Mouse (Mus musculus) lung, embryonic 15.5 days (tissue): Measurements from ENCODE around the gene Rubcnl. TPM values are rescaled to one million over a fixed set of nuclear protein-coding genes. Genes with fewer than 3 reads are reported as not detected.

Source experiments
- ATAC-seq: fragments of 200-750 bp; cut with Nextera tagmentation; 2 replicates; pipeline ENCODE4 v1.8.0; 2017; ENCODE audit warnings: moderate number of reproducible peaks, borderline replicate concordance; ENCODE audit not compliant: low FRiP score, low TSS enrichment; ENCODE audit errors: extremely low read depth
- H3K27ac ChIP-seq: fragments of 300-500 bp; sonication (generic); 2 replicates; pipeline ENCODE4 v1.5.1; 2015; ENCODE audit warnings: moderate library complexity, mild to moderate bottlenecking, inconsistent platforms
- H3K27me3 ChIP-seq: fragments of 300-500 bp; sonication (generic); 2 replicates; pipeline ENCODE4 v1.6.1; 2015; ENCODE audit warnings: inconsistent platforms
- H3K36me3 ChIP-seq: fragments of 300-500 bp; sonication (generic); 2 replicates; pipeline ENCODE4 v1.6.1; 2015; ENCODE audit warnings: inconsistent platforms
- H3K4me1 ChIP-seq: fragments of 300-500 bp; sonication (generic); 2 replicates; pipeline ENCODE4 v1.6.1; 2015; ENCODE audit warnings: inconsistent platforms
- H3K4me2 ChIP-seq: fragments of 300-500 bp; sonication (generic); 2 replicates; pipeline ENCODE4 v1.6.1; 2015; ENCODE audit warnings: inconsistent platforms, mild to moderate bottlenecking, moderate library complexity
- H3K4me3 ChIP-seq: fragments of 300-500 bp; sonication (generic); 2 replicates; pipeline ENCODE4 v1.5.1; 2015; ENCODE audit warnings: mild to moderate bottlenecking, inconsistent platforms
- H3K9ac ChIP-seq: fragments of 300-500 bp; sonication (generic); 2 replicates; pipeline ENCODE4 v1.6.1; 2015; ENCODE audit warnings: inconsistent platforms
- H3K9me3 ChIP-seq: fragments of 300-500 bp; sonication (generic); 2 replicates; pipeline ENCODE4 v1.6.1; 2016; ENCODE audit warnings: inconsistent platforms
- WGBS: fragments of 180-500 bp; shearing (Covaris S2); methylation state at CpG from one replicate; pipeline ENCODE4 v1.1.7; 2015; 5-methylcytosine and 5-hydroxymethylcytosine counted together
- polyA plus RNA-seq: library from polyadenylated mRNA; unstranded; fragments of >200 nt; fragmentation: Nextera tagmentation; extraction: Ambion mirVana; gene quantifications from 2 replicates; pipeline ENCODE4 v1.2.1, GENCODE M21; 2015

Rubcnl gene
- polyA plus RNA-seq, 1 experiment from 2014 or later = 0.37 TPM

- Histone ChIP-seq H3K4me1 (no peaks in the 10 kb centered on the region), H3K9me3 (no peaks in the 10 kb centered on the region), H3K4me2 (no peak overlapping the region), H3K27ac (no peak overlapping the region), H3K9ac (no peak overlapping the region), H3K4me3 (no peak overlapping the region), H3K27me3 (0 out of 2 replicates have a peak, but pooled peaks cover 4% of the 10 kb centered on the region), H3K36me3 (no peaks in the 10 kb centered on the region)
- WGBS = 64% methylated on average over 4 of the region's 4 CpGs
- ATAC-seq = no peak
Measured at GRCm38 (mm10) chr14:75018829-75019228, 3.0 kb downstream of the Rubcnl start.

- ATAC-seq = no peak
- Histone ChIP-seq H3K27me3 (0 out of 2 replicates have a peak, but pooled peaks cover 4% of the 10 kb centered on the region), H3K4me3 (no peak overlapping the region), H3K4me1 (no peaks in the 10 kb centered on the region), H3K27ac (no peak overlapping the region), H3K9ac (no peak overlapping the region), H3K9me3 (no peaks in the 10 kb centered on the region), H3K4me2 (no peak overlapping the region), H3K36me3 (no peaks in the 10 kb centered on the region)
- WGBS = 63% methylated on average over 12 of the region's 12 CpGs
Measured at GRCm38 (mm10) chr14:75020581-75021253, 4.9 kb downstream of the Rubcnl start.

GRCm38 (mm10) chr14:75022522-75022921, 6.7 kb downstream of the Rubcnl start:
- H3K9me3 ChIP-seq = no peaks in the 10 kb centered on the region
- H3K4me1 ChIP-seq = no peaks in the 10 kb centered on the region
- H3K4me3 ChIP-seq = no peak overlapping the region
- no peak overlapping the region for H3K4me2 ChIP-seq
- no peak overlapping the region for H3K27ac ChIP-seq
- H3K27me3 ChIP-seq = 0 out of 2 replicates have a peak, but pooled peaks cover 4% of the 10 kb centered on the region
- H3K9ac ChIP-seq = no peak overlapping the region
- WGBS = 81% methylated on average over 9 of the region's 9 CpGs
- no peaks in the 10 kb centered on the region for H3K36me3 ChIP-seq
- ATAC-seq = no peak

GRCm38 (mm10) chr14:75024793-75025710, 9.2 kb downstream of the Rubcnl start:
- no peaks in the 10 kb centered on the region for H3K4me1 ChIP-seq
- ATAC-seq = no peak
- no peaks in the 10 kb centered on the region for H3K36me3 ChIP-seq
- no peak overlapping the region for H3K27ac ChIP-seq
- H3K4me3 ChIP-seq = no peak overlapping the region
- no peaks in the 10 kb centered on the region for H3K9me3 ChIP-seq
- no peaks in the 10 kb centered on the region for H3K27me3 ChIP-seq
- 68% methylated on average over 8 of the region's 8 CpGs for WGBS
- H3K4me2 ChIP-seq = no peak overlapping the region
- no peak overlapping the region for H3K9ac ChIP-seq

GRCm38 (mm10) chr14:75030764-75031163, 14.9 kb downstream of the Rubcnl start:
- WGBS = 69% methylated on average over 7 of the region's 7 CpGs
- Histone ChIP-seq H3K9me3 (no peaks in the 10 kb centered on the region), H3K4me2 (no peak overlapping the region), H3K27ac (no peak overlapping the region), H3K4me3 (no peak overlapping the region), H3K9ac (no peak overlapping the region), H3K4me1 (no peaks in the 10 kb centered on the region), H3K27me3 (no peaks in the 10 kb centered on the region), H3K36me3 (no peaks in the 10 kb centered on the region)
- ATAC-seq = no peak

- ATAC-seq = no peak
- H3K4me1 ChIP-seq = no peaks in the 10 kb centered on the region
- H3K27me3 ChIP-seq = no peaks in the 10 kb centered on the region
- no peak overlapping the region for H3K9ac ChIP-seq
- no peaks in the 10 kb centered on the region for H3K36me3 ChIP-seq
- 71% methylated on average over 9 of the region's 9 CpGs for WGBS
- no peaks in the 10 kb centered on the region for H3K9me3 ChIP-seq
- H3K27ac ChIP-seq = no peak overlapping the region
- no peak overlapping the region for H3K4me3 ChIP-seq
- no peak overlapping the region for H3K4me2 ChIP-seq
Measured at GRCm38 (mm10) chr14:75031999-75032575, 16.3 kb downstream of the Rubcnl start.

GRCm38 (mm10) chr14:75032742-75033141, 16.9 kb downstream of the Rubcnl start:
- Histone ChIP-seq H3K9ac (no peak overlapping the region), H3K36me3 (no peaks in the 10 kb centered on the region), H3K4me2 (no peak overlapping the region), H3K9me3 (no peaks in the 10 kb centered on the region), H3K4me1 (no peaks in the 10 kb centered on the region), H3K4me3 (no peak overlapping the region), H3K27me3 (no peaks in the 10 kb centered on the region), H3K27ac (no peak overlapping the region)
- no peak for ATAC-seq
- 77% methylated on average over 4 of the region's 4 CpGs for WGBS

GRCm38 (mm10) chr14:75034240-75034639, 18.4 kb downstream of the Rubcnl start:
- H3K4me3 ChIP-seq = no peak overlapping the region
- 45% methylated on average over 3 of the region's 3 CpGs for WGBS
- no peaks in the 10 kb centered on the region for H3K27me3 ChIP-seq
- H3K4me2 ChIP-seq = no peak overlapping the region
- H3K36me3 ChIP-seq = no peaks in the 10 kb centered on the region
- ATAC-seq = no peak
- no peaks in the 10 kb centered on the region for H3K9me3 ChIP-seq
- no peak overlapping the region for H3K9ac ChIP-seq
- no peak overlapping the region; the same call in 1 of the 2 replicates for H3K27ac ChIP-seq
- H3K4me1 ChIP-seq = no peaks in the 10 kb centered on the region

GRCm38 (mm10) chr14:75035431-75035830, 19.6 kb downstream of the Rubcnl start:
- no peak overlapping the region for H3K4me2 ChIP-seq
- no peak overlapping the region for H3K4me3 ChIP-seq
- H3K4me1 ChIP-seq = no peaks in the 10 kb centered on the region
- no peaks in the 10 kb centered on the region for H3K36me3 ChIP-seq
- no peak overlapping the region for H3K27ac ChIP-seq
- H3K9me3 ChIP-seq = no peaks in the 10 kb centered on the region
- no peak for ATAC-seq
- H3K9ac ChIP-seq = no peak overlapping the region
- H3K27me3 ChIP-seq = no peaks in the 10 kb centered on the region
- 55% methylated on average over 11 of the region's 11 CpGs for WGBS

GRCm38 (mm10) chr14:75045184-75045583, 29.4 kb downstream of the Rubcnl start:
- no peak for ATAC-seq
- Histone ChIP-seq H3K4me3 (no peak overlapping the region), H3K27ac (no peak overlapping the region), H3K9ac (no peak overlapping the region), H3K36me3 (no peaks in the 10 kb centered on the region), H3K4me1 (no peaks in the 10 kb centered on the region), H3K9me3 (no peaks in the 10 kb centered on the region), H3K4me2 (no peak overlapping the region), H3K27me3 (no peaks in the 10 kb centered on the region)
- 64% methylated on average over 7 of the region's 7 CpGs for WGBS

- H3K27me3 ChIP-seq = no peaks in the 10 kb centered on the region
- no peak for ATAC-seq
- H3K4me2 ChIP-seq = no peak overlapping the region
- no peak overlapping the region for H3K27ac ChIP-seq
- 59% methylated on average over 8 of the region's 8 CpGs for WGBS
- peaks cover 7% of the 10 kb centered on the region for H3K4me1 ChIP-seq
- H3K9me3 ChIP-seq = no peaks in the 10 kb centered on the region
- H3K9ac ChIP-seq = no peak overlapping the region
- H3K4me3 ChIP-seq = no peak overlapping the region
- no peaks in the 10 kb centered on the region for H3K36me3 ChIP-seq
Measured at GRCm38 (mm10) chr14:75052451-75052850, 36.6 kb downstream of the Rubcnl start.
